Mouse (Mus musculus) left cerebral cortex, postnatal 14 days (tissue): Measurements from ENCODE around the gene Hist1h2bc. TPM values are rescaled to one million over a fixed set of nuclear protein-coding genes. Genes with fewer than 3 reads are reported as not detected.
A peak's percentile ranks its signal among the peaks of the same experiment; 100 is the strongest.
"Not testable (repeated sequence)": the region's sequence is repeated elsewhere in the genome, so short reads cannot be mapped to it uniquely, and the experiment has no call there.

Source experiments
- DNase-seq, 2 experiments: peaks; one replicate each; pipeline ENCODE4 v3.0.0; 2021 to 2022; ENCODE audit warnings: low spot score in 2 of 2, mixed read lengths in 1 of 2
- intact Hi-C: fragments of 180-260 bp; cut with DNase I; formaldehyde crosslinking; loops from one replicate; pipeline ENCODE4 v1.15.1; 2025
- total RNA-seq, 2 experiments: library from RNA; stranded (reverse); gene quantifications; 2 replicates each; pipeline ENCODE4 v1.2.3; 2021

Hist1h2bc gene
- total RNA-seq, 2 experiments from 2014 or later = 25.0 to 27.3 TPM

DNA sequence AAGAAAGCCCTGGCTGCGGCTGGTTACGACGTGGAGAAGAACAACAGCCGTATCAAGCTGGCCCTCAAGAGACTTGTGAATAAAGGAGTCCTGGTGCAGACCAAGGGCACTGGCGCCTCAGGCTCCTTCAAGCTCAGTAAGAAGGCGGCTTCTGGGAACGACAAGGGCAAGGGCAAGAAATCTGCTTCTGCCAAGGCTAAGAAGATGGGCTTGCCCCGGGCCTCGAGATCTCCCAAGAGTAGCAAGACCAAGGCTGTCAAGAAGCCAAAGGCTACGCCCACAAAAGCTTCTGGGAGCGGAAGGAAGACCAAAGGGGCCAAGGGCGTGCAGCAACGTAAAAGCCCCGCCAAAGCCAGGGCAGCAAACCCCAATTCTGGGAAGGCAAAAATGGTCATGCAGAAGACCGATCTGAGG, 12.1 kb downstream of the Hist1h2bc start:
- intact Hi-C loops = loop anchor here (5.0 kb wide), 2 partner anchors 74 to 114 kb away; partner anchors contain the start of genes Hist1h1e, Hist1h2be and Hist1h4d
- no peak for DNase-seq

GRCm38 (mm10) chr13:23697491-23698299, 13.7 kb downstream of the Hist1h2bc start:
- peak; percentile 42 to 77 for DNase-seq
- intact Hi-C loops = loop anchor here (1.0 to 5.0 kb wide), 3 partner anchors 13 to 115 kb away; partner anchors contain the start of genes Hist1h1e, Hist1h2bc, Hist1h2be and Hist1h4d

DNA sequence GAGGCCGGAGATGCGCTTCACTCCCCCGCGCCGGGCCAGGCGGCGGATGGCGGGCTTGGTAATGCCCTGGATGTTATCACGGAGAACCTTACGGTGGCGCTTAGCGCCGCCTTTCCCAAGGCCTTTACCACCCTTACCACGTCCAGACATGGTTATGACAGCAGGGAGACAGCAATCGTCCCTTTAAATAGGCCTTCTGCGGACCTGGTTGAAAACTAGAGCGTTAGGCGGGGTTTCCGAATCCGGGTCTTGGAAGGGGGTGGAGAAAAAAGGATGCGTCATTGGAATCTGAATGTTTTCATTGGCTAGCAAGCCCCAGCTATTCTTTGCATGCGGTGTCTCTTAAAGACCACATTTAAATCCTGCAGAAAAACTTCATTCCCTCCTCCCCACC, 14.3 kb downstream of the Hist1h2bc start, which contains the start of gene Hist1h4c:
TSS of gene Hist1h4c (minus strand) at position 155 of the 394 bp plus-strand sequence.
- intact Hi-C loops = loop anchor here (1.0 to 5.0 kb wide), 3 partner anchors 14 to 116 kb away; partner anchors contain the start of genes Hist1h1e, Hist1h2bc, Hist1h2be and Hist1h4d

DNA sequence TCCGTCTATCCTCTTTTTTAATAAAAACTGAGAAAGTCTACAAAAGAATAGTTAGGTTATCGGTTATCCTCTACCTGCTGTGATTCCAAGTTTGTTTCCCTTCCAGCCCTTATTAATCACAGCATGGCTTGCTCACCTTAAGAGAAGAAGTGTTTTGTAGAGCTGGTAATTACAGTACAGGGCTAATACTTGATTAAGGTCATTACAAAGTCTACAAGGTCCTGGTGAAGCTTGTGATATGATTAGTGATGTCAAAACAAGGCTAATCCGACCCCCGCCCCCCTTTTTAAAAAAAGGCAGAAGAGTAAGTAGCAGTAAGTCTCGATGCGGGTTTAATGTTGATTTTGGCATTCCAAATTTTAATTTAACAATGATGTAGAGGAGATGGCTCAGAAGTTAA, 15.0 kb downstream of the Hist1h2bc start:
- DNase-seq = no peak
- intact Hi-C loops = loop anchor here (1.0 to 5.0 kb wide), 3 partner anchors 15 to 117 kb away; partner anchors contain the start of genes Hist1h1e, Hist1h2bc, Hist1h2be and Hist1h4d

More for the DNA sequence above, 14.3 kb downstream of the Hist1h2bc start, which contains the start of gene Hist1h4c:
- peak; percentile 99 for DNase-seq

GRCm38 (mm10) chr13:23699767-23700166, 15.8 kb downstream of the Hist1h2bc start:
- no peak for DNase-seq
- intact Hi-C loops = loop anchor here (5.0 kb wide), 2 partner anchors 77 to 117 kb away; partner anchors contain the start of genes Hist1h1e, Hist1h2be and Hist1h4d

GRCm38 (mm10) chr13:23700786-23701520, 17.0 kb downstream of the Hist1h2bc start:
- intact Hi-C loops = loop anchor here (1.0 kb wide), 1 partner anchor 31 kb away; no protein-coding TSS in a partner anchor
- peak; percentile 83 to 85 for DNase-seq

- intact Hi-C loops = no loop called here
Measured at GRCm38 (mm10) chr13:23702220-23702619, 18.2 kb downstream of the Hist1h2bc start.

DNA sequence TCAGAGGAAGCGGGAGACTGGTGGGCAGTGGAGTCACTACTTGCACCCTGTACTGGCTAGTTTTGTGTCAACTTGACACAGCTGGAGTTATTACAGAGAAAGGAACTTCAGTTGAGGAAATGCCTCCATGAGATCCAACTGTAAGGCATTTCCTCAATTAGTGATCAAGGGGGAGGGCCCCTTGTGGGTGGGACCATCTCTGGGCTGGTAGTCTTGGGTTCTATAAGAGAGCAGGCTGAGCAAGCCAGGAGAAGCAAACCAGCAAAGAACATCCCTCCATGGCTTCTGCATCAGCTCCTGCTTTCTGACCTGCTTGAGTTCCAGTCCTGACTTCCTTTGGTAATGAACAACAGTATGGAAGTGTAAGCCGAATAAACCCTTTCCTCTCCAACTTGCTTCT, 18.8 kb downstream of the Hist1h2bc start:
- intact Hi-C loops, DNase-seq: not testable (repeated sequence)

More at GRCm38 (mm10) chr13:23702220-23702619, 18.2 kb downstream of the Hist1h2bc start:
- DNase-seq = no peak

- intact Hi-C loops = no loop called here
- DNase-seq = no peak
Measured at GRCm38 (mm10) chr13:23705751-23706356, 21.9 kb downstream of the Hist1h2bc start.

DNA sequence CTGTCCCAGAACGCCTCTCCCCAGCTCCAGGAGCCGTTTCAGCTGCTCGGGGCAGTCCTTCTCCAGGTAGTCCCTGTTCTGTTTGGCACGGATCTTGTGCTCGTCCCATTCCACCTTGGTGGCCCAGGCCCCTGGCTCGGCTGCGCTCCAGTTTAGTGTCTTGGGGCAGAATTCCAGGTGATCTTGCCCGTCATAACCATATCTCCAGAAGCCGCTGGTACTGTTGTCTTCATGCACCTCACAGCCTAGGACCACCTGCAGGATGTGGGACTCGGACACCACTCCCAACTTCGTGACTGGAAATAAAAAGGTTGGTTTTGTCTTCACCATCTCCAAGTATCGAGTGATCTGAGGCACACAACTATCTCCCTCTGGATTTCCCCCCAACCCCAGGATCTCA, 22.8 kb downstream of the Hist1h2bc start:
- intact Hi-C loops = no loop called here
- DNase-seq = no peak

- no peak for DNase-seq
- intact Hi-C loops = no loop called here
Measured at GRCm38 (mm10) chr13:23708041-23708440, 24.0 kb downstream of the Hist1h2bc start.

DNA sequence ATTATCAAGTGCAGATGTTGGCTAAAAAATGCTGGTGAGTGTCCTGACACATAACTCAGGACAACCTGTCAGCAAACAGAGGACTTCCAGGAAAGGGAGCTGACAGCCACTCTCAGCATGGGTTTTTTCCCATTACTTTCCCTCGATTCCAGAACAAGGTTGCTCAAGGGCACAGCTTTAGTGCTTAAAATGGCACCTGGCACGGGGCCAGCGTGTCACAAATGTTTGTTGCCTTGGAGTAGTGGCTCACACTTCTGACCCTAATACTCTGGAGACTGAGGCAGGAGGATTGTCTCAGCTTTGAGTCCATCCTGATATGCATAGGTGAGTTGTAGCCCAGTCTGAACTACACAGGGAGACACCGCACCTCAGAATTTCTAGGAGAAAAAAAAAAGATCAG, 24.7 kb downstream of the Hist1h2bc start:
- DNase-seq = no peak
- intact Hi-C loops = no loop called here

DNA sequence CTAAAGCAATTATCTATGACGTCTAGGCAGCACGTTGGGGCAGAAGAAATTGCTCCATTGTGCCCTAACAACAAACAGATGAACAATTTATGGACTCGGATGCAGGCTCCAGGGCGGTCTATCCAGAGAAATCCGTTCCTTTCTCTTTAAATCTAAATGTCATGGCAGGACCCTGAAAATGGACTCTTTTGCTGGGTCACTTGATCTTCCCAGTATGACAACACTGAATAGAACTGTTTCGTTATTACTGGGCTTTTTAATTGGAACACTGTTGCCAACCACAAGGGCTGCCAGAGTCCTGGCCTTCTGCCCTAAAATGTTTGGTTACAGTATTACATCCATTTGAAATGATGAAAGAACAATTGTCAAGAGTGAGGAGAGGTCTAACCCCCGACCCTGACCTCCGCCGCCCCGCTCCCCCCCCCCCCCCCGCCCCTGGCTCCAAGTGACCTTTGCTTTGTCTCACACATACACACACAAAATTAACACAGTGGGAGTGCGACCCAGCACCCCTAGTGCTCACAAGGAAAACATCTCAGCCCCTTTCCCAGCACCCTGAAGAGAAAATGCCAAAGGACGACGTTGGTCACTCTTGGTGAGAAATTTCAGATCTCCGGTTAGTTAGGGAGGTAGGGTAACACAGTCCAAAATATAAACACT, 25.8 kb downstream of the Hist1h2bc start:
- no peak for DNase-seq
- intact Hi-C loops = no loop called here

DNA sequence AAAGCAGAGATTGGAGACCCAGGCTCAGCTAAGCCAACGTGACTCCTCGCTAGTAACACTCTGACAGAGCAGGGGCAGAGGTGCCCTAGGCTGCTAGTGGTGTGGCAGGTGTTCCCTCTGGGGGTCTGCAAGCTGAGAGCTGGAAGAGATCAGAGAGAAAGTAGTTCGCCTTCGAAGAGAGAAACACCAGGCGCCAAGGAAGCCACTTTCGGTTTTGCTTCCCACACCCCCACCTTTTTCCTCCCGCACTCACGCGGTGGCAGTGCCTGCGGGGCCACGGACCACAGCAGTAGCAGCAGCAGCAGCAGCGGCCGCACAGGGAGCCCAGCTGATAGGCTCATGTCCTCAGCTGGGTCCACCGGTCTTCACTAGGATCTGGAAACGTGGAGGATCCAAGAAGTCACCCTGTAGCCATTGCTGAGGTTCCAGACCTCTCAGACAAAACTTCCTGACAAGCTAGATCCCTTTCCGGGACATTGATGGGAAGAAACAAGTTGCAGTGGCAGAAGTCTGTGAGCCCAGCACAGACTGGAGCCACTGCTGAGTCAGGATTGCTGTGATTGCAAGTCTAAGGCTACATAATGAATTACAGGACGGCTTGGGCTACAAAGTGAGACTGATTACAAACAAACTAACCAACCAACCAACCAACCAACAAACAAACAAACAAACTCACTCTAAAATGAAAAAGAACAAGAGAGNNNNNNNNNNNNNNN, 26.5 kb downstream of the Hist1h2bc start, which contains the start of gene Hfe:
TSS of gene Hfe (minus strand) at position 481 of the 716 bp plus-strand sequence.
- DNase-seq = peak in 1 of 2 experiments; percentile 34
- intact Hi-C loops = no loop called here

- DNase-seq = no peak
- intact Hi-C loops = no loop called here
Measured at GRCm38 (mm10) chr13:23716261-23717042, 32.5 kb downstream of the Hist1h2bc start.

GRCm38 (mm10) chr13:23717176-23717575, 33.2 kb downstream of the Hist1h2bc start:
- intact Hi-C loops = no loop called here
- DNase-seq = no peak

DNA sequence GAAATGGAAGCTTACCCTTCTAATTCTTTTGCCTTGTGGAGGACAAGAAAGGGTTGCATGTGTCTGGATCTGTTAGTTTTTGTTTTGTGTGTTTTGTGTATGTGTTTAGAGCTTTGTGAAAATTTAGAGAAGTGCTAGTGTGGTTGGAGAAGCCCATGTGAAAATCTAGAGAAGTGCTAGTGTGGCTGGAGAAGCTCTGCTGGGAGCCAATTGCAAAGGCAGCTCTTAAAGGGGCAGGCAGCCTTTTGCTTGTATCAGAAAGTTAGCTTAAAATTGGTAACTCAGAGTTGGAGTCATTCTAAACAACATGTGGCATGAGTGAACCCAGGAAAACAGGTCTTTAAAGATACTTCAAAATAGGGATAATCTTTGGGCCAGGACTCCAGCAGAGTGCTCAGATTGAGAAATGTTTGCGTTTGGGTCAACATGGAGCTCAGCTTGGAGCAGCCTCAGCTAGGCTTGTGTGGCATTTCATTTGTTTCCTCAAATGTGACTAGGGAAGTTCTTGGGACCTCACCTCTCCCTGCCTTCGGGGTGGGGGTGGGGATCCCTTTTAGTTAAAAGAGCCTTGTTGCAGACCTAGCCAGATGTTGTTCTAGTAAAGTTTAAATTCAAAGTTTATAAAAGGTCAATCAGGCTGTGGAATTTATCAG, 33.7 kb downstream of the Hist1h2bc start:
- DNase-seq, intact Hi-C loops: not testable (repeated sequence)
